In genomic region chr2:93014093-93014937, GRCm38 (mm10) we compare ENCODE assay signal across 8 mouse cellular contexts. TPM values are rescaled to one million over a fixed set of nuclear protein-coding genes. Genes with fewer than 3 reads are reported as not detected.
A peak's percentile ranks its signal among the peaks of the same experiment; 100 is the strongest.
DNase-seq lines count a peak whose midpoint lies in the region; ATAC-seq and TF ChIP-seq lines count a peak whose summit lies in the region.

No protein-coding gene starts in this region.

- peak overlapping the region; percentile 73 for H3K27ac ChIP-seq in embryonic facial prominence, embryonic 11.5 days (replicated peaks; ENCODE audit: low read depth, low read length)
- peak overlapping the region; percentile 90 for H3K27ac ChIP-seq in hindbrain, embryonic 10.5 days
- H3K27ac ChIP-seq in limb, embryonic 14.5 days (replicated peaks; ENCODE audit: low read depth, low read length) = peak overlapping the region; percentile 83
- peak overlapping the region; percentile 56 for H3K27ac ChIP-seq in midbrain, embryonic 13.5 days

- peak overlapping the region; percentile 73 for H3K9ac ChIP-seq in embryonic facial prominence, embryonic 11.5 days (replicated peaks; ENCODE audit: low read length)
- H3K9ac ChIP-seq in limb, embryonic 14.5 days (ENCODE audit: low read depth, low read length, severe bottlenecking) = peak overlapping the region; percentile 70
- H3K9ac ChIP-seq in midbrain, embryonic 13.5 days (replicated peaks) = peak overlapping the region; percentile 78

- H3K4me2 ChIP-seq in embryonic facial prominence, embryonic 11.5 days (ENCODE audit: low read depth, low read length) = peak overlapping the region; percentile 97
- peak overlapping the region; percentile 94 for H3K4me2 ChIP-seq in limb, embryonic 14.5 days (replicated peaks; ENCODE audit: low read depth, low read length, severe bottlenecking)
- peak overlapping the region; percentile 97 for H3K4me2 ChIP-seq in midbrain, embryonic 13.5 days (replicated peaks)

- peak; percentile 83 for ATAC-seq in embryonic facial prominence, embryonic 11.5 days (replicated peaks; ENCODE audit: insufficient number of reproducible peaks, low FRiP score, low TSS enrichment, low read depth)
- ATAC-seq in limb, embryonic 14.5 days (ENCODE audit: low FRiP score, low read depth) = peak; percentile 79
- ATAC-seq in midbrain, embryonic 13.5 days = peak; percentile 83

- H3K4me3 ChIP-seq in embryonic facial prominence, embryonic 11.5 days (ENCODE audit: low read depth, low read length) = peak overlapping the region; percentile 57
- H3K4me3 ChIP-seq in hindbrain, embryonic 10.5 days = peak overlapping the region; percentile 73
- H3K4me3 ChIP-seq in limb, embryonic 14.5 days (replicated peaks; ENCODE audit: low read length) = peak overlapping the region; percentile 62
- H3K4me3 ChIP-seq in midbrain, embryonic 13.5 days (replicated peaks) = peak overlapping the region; percentile 57

- H3K4me1 ChIP-seq in embryonic facial prominence, embryonic 11.5 days (ENCODE audit: control insufficient read depth, insufficient read depth, low read length) = peaks cover 9% of the 10 kb centered on the region
- peaks cover 29% of the 10 kb centered on the region for H3K4me1 ChIP-seq in hindbrain, embryonic 10.5 days (replicated peaks)
- peaks cover 23% of the 10 kb centered on the region for H3K4me1 ChIP-seq in limb, embryonic 14.5 days (ENCODE audit: control insufficient read depth, insufficient read depth, low read length)
- peaks cover 28% of the 10 kb centered on the region for H3K4me1 ChIP-seq in midbrain, embryonic 13.5 days (replicated peaks)

- H3K36me3 ChIP-seq in embryonic facial prominence, embryonic 11.5 days (replicated peaks; ENCODE audit: control insufficient read depth, insufficient read depth, low read depth, low read length) = no peaks in the 10 kb centered on the region
- H3K36me3 ChIP-seq in hindbrain, embryonic 10.5 days = peaks cover 27% of the 10 kb centered on the region
- H3K36me3 ChIP-seq in limb, embryonic 14.5 days (ENCODE audit: control insufficient read depth, insufficient read depth, low read length) = peaks cover 27% of the 10 kb centered on the region
- peaks cover 20% of the 10 kb centered on the region for H3K36me3 ChIP-seq in midbrain, embryonic 13.5 days

- no peaks in the 10 kb centered on the region for H3K9me3 ChIP-seq in embryonic facial prominence, embryonic 11.5 days (replicated peaks; ENCODE audit: control insufficient read depth, low read length)
- H3K9me3 ChIP-seq in hindbrain, embryonic 10.5 days = no peaks in the 10 kb centered on the region
- H3K9me3 ChIP-seq in limb, embryonic 14.5 days (ENCODE audit: control insufficient read depth, low read length) = no peaks in the 10 kb centered on the region
- H3K9me3 ChIP-seq in midbrain, embryonic 13.5 days = no peaks in the 10 kb centered on the region

- H3K27me3 ChIP-seq in embryonic facial prominence, embryonic 11.5 days (ENCODE audit: control insufficient read depth, insufficient read depth, low read length) = no peaks in the 10 kb centered on the region
- H3K27me3 ChIP-seq in hindbrain, embryonic 10.5 days (ENCODE audit: insufficient read depth, poor library complexity, severe bottlenecking) = peaks cover 11% of the 10 kb centered on the region
- no peaks in the 10 kb centered on the region for H3K27me3 ChIP-seq in limb, embryonic 14.5 days (ENCODE audit: control insufficient read depth, insufficient read depth, low read length)
- no peaks in the 10 kb centered on the region for H3K27me3 ChIP-seq in midbrain, embryonic 13.5 days

- 2% methylated on average over 47 of the region's 50 CpGs for WGBS in embryonic facial prominence, embryonic 11.5 days
- WGBS in hindbrain, embryonic 10.5 days = 4% methylated on average over 48 of the region's 50 CpGs
- WGBS in limb, embryonic 14.5 days = 5% methylated on average over 19 of the region's 50 CpGs
- WGBS in midbrain, embryonic 13.5 days = 5% methylated on average over 28 of the region's 50 CpGs

- peak; percentile 28 to 35 for DNase-seq in B cell, adult 2 months
- DNase-seq in ES-CJ7 (ENCODE audit: low read depth, low spot score) = peak; percentile 7
- DNase-seq in embryonic facial prominence, embryonic 11.5 days (ENCODE audit: low spot score) = peak; percentile 62
- DNase-seq in hindbrain, embryonic 10.5 days (ENCODE audit: low spot score) = peak; percentile 58
- peak; percentile 50 for DNase-seq in limb, embryonic 14.5 days (ENCODE audit: low spot score)
- peak; percentile 71 for DNase-seq in testis, postnatal 14 days (ENCODE audit: low spot score)
- DNase-seq in frontal cortex, postnatal 10 days (ENCODE audit: low spot score in 2 of 2) = no peak

- TF ChIP-seq POLR2A in limb, embryonic 14.5 days (IDR thresholded peaks at IDR 0.05; ENCODE audit: borderline replicate concordance, extremely low read depth, insufficient read depth, insufficient read length) = no peak

RNA-seq across cellular contexts. Expression of gene Prdm11, which starts 31.7 kb away (rescaled TPM):
- 1.8 and 2.7 TPM in 2 replicates for polyA plus RNA-seq in embryonic facial prominence, embryonic 11.5 days (2014; fragmentation: Nextera tagmentation; extraction: Ambion mirVana)
- polyA plus RNA-seq in hindbrain, embryonic 10.5 days (2016; fragmentation: Nextera tagmentation; extraction: Ambion mirVana) = 2.1 and 2.3 TPM in 2 replicates
- polyA plus RNA-seq in limb, embryonic 14.5 days (2012; rRNA removed) = 24.4 and 30.0 TPM in 2 replicates
- 6.5 and 8.0 TPM in 2 replicates for polyA plus RNA-seq in limb, embryonic 14.5 days (2014; fragmentation: Nextera tagmentation; extraction: Ambion mirVana)
- polyA plus RNA-seq in midbrain, embryonic 13.5 days (2015; fragmentation: Nextera tagmentation; extraction: Ambion mirVana) = 1.8 and 1.9 TPM in 2 replicates

Comparison
In these comparisons a context has a peak if more than half of its experiments do, and no peak if none do; other contexts are left out.
1. DNase-seq: peak in B cell, adult 2 months (2 of 2), ES-CJ7 (single experiment), embryonic facial prominence, embryonic 11.5 days (single experiment), hindbrain, embryonic 10.5 days (single experiment), limb, embryonic 14.5 days (single experiment) and testis, postnatal 14 days (single experiment); none in frontal cortex, postnatal 10 days (0 of 2).
2. Peak in every context shown above with its lines, with median percentiles within 50 percentile points of each other: ATAC-seq, H3K27ac ChIP-seq, H3K4me2 ChIP-seq, H3K4me3 ChIP-seq and H3K9ac ChIP-seq.